Mouse (Mus musculus) lung, adult 2 months (tissue): ENCODE results near the gene Arrdc1.

Experiments
- CTCF ChIP-seq: fragments of 200-500 bp; IDR thresholded peaks from 2 replicates; pipeline ENCODE4 v1.5.1; 2011; ENCODE audit warnings: mild to moderate bottlenecking, low read length, control low read depth; ENCODE audit not compliant: insufficient read depth
- POLR2A ChIP-seq: fragments of 200-500 bp; IDR thresholded peaks from 2 replicates; pipeline ENCODE4 v1.6.1; 2011; ENCODE audit warnings: low read depth, mild to moderate bottlenecking, control low read depth, low read length, borderline replicate concordance; ENCODE audit errors: extremely low read depth

- TF ChIP-seq CTCF, result no peak
- TF ChIP-seq POLR2A, result no peak
Observed at GRCm38 (mm10) chr2:24925284-24925683, 9.8 kb downstream of the Arrdc1 start.
